Mouse (Mus musculus): Measurements from ENCODE around the gene Maged2. TPM values are rescaled to one million over a fixed set of nuclear protein-coding genes. Genes with fewer than 3 reads are reported as not detected.
"Not testable (repeated sequence)": the region's sequence is repeated elsewhere in the genome, so short reads cannot be mapped to it uniquely, and the experiment has no call there.

The Maged2 gene
- polyA plus RNA-seq, 1 experiment = 68.7 TPM

DNA sequence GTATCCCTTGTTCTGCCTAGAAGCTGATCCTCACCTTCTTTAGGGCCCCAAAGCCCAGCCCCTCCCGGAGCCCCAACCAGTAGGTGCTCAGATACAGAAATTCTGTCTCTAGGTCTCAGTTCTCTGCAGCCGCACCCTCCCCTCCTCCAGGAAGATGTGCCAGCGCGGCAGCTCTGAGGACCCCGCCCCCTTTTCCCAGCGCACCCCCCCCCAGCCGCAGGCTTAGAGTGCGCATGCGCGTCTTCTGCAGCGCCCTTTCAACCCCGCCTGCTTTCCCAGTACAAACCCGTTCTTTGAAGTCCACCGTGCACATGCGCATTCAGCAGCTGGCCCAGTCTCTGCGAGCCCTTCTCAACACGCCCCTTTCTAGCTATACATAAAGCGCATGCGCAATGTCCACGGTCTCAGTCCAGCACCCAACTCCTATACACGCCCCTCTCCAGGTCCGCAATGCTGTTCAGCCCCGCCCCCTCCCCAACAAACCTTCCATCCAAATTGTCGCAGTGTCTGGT lies 1.3 kb downstream of the Maged2 start:
- H3K4me1 ChIP-seq (ENCODE audit: control insufficient read depth, insufficient read depth, low read length) = no peaks in the 10 kb centered on the region
- H3K27me3 ChIP-seq (ENCODE audit: control insufficient read depth, insufficient read depth, low read length) = no peaks in the 10 kb centered on the region
- 10% methylated on average over 24 of the region's 24 CpGs for WGBS
- H3K4me3 ChIP-seq (replicated peaks; ENCODE audit: insufficient read depth, low read depth, low read length) = peak overlapping the region; percentile 98
- no peak for TF ChIP-seq CTCF (IDR thresholded peaks at IDR 0.05; ENCODE audit: borderline replicate concordance, insufficient read depth, low read depth, low read length)
- no peak for TF ChIP-seq POLR2A (IDR thresholded peaks at IDR 0.05; ENCODE audit: borderline replicate concordance, insufficient read depth, low read length)
- DNase-seq = peak; percentile 85 to 90
- peak overlapping the region; percentile 26; the same call in 1 of the 2 replicates for H3K27ac ChIP-seq (ENCODE audit: insufficient read depth, low read length)

DNA sequence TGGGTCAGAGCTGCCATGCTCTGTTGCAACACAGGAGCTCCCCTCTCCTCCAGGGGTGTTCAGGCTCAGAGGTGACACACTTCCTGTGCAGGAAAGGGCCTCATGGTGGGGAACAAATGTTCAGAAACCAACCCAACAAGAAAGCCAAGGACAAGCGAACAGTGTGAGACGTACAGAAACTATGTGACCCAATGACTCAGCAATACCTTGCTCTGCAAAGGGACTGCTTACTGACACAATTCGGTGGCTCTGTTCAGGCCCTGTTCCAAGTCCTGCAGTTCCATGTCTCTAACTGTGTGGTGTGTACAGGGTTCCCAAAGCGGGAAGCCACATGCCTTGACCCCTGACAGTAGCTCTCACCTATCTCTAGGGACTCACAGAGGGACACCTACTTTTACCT lies 13.2 kb downstream of the Maged2 start:
- DNase-seq = not testable (repeated sequence)

DNA sequence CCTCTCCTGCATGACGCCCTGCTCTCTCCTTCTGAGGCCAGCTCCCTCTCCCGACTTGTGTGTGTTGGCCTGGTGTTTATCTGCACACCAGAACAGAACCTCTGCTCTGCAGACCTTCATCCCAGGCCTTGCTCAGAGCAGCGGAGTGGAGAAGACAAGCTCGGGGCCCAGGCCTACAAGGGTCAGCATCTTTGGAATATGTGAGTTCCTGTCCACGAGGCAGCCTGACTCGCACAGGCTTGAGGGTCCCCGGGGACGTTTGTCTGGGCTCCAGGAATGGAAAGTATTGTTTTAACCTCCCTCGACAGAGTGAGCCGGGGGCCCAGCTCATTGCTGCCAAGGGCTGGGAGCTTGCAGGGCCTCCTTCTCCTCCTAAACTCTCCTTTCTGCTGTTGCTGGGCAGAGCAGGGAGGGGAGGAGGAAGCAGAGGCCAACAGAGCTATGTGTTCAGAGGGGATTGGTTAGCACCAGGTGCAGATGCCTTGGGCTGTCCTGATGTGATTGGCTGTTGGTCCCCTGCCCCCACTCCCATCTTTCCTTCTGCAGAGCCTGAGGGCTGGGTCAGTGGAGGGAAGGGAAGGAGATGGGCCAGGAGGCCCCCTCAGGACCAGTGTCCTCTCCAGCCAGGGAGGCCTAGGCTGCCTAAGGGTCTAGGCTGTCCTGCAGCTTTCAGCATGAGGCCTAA lies 15.5 kb downstream of the Maged2 start:
- not testable (repeated sequence) for H3K27me3 ChIP-seq (ENCODE audit: control insufficient read depth, insufficient read depth, low read length); H3K4me3 ChIP-seq (replicated peaks; ENCODE audit: insufficient read depth, low read depth, low read length); DNase-seq; H3K4me1 ChIP-seq (ENCODE audit: control insufficient read depth, insufficient read depth, low read length); H3K27ac ChIP-seq (ENCODE audit: insufficient read depth, low read length)
- 29% methylated on average over 4 of the region's 10 CpGs for WGBS

More for the DNA sequence above, 13.2 kb downstream of the Maged2 start:
- not testable (repeated sequence) for H3K4me3 ChIP-seq (replicated peaks; ENCODE audit: insufficient read depth, low read depth, low read length); H3K27me3 ChIP-seq (ENCODE audit: control insufficient read depth, insufficient read depth, low read length); H3K27ac ChIP-seq (ENCODE audit: insufficient read depth, low read length); H3K4me1 ChIP-seq (ENCODE audit: control insufficient read depth, insufficient read depth, low read length)
- 66% methylated on average over 2 of the region's 4 CpGs for WGBS

Other genes with a start within 250 kb of the Maged2 start
- 1.1 and 1.6 TPM in 2 replicates for gene Pfkfb1, start 226.1 kb downstream of the Maged2 start, polyA plus RNA-seq (2012; rRNA removed)
- gene Apex2, start 224.5 kb downstream of the Maged2 start, polyA plus RNA-seq (2012; rRNA removed) = 10.5 and 12.1 TPM in 2 replicates
- gene Tro, start 156.8 kb downstream of the Maged2 start, polyA plus RNA-seq (2012; rRNA removed) = 79.9 and 82.8 TPM in 2 replicates
- gene Gnl3l, start 203.0 kb upstream of the Maged2 start, polyA plus RNA-seq (2012; rRNA removed) = 85.2 and 87.4 TPM in 2 replicates
- gene Fgd1, start 231.8 kb upstream of the Maged2 start, polyA plus RNA-seq (2012; rRNA removed) = 16.8 and 16.9 TPM in 2 replicates